Mouse (Mus musculus) embryonic facial prominence, embryonic 12.5 days (tissue): ENCODE measurements around the gene Rnf187. TPM values are rescaled to one million over a fixed set of nuclear protein-coding genes. Genes with fewer than 3 reads are reported as not detected.
"Not testable (repeated sequence)": the region's sequence is repeated elsewhere in the genome, so short reads cannot be mapped to it uniquely, and the experiment has no call there.

Experiments
- ATAC-seq: fragments of 200-750 bp; cut with Nextera tagmentation; 2 replicates; pipeline ENCODE4 v1.8.0; 2017; ENCODE audit not compliant: insufficient number of reproducible peaks, insufficient read depth, low FRiP score, low TSS enrichment
- H3K27ac ChIP-seq: fragments of 300-500 bp; sonication (generic); 2 replicates; pipeline ENCODE4 v1.5.1; 2016; ENCODE audit warnings: mild to moderate bottlenecking
- H3K27me3 ChIP-seq: fragments of 300-500 bp; sonication (generic); 2 replicates; pipeline ENCODE4 v1.6.1; 2016; ENCODE audit warnings: mild to moderate bottlenecking, moderate library complexity
- H3K36me3 ChIP-seq: fragments of 300-500 bp; sonication (generic); 2 replicates; pipeline ENCODE4 v1.6.1; 2016; ENCODE audit warnings: mild to moderate bottlenecking
- H3K4me1 ChIP-seq: fragments of 300-500 bp; sonication (generic); 2 replicates; pipeline ENCODE4 v1.6.1; 2016
- H3K4me2 ChIP-seq: fragments of 300-500 bp; sonication (generic); replicated peaks from 2 replicates; pipeline ENCODE4 v1.6.1; 2016; ENCODE audit warnings: mild to moderate bottlenecking, moderate library complexity
- H3K4me3 ChIP-seq: fragments of 300-500 bp; sonication (generic); 2 replicates; pipeline ENCODE4 v1.5.1; 2016; ENCODE audit warnings: mild to moderate bottlenecking
- H3K9ac ChIP-seq: fragments of 300-500 bp; sonication (generic); 2 replicates; pipeline ENCODE4 v1.6.1; 2016; ENCODE audit warnings: mild to moderate bottlenecking, moderate library complexity
- H3K9me3 ChIP-seq: fragments of 300-500 bp; sonication (generic); 2 replicates; pipeline ENCODE4 v1.6.1; 2016; ENCODE audit warnings: mild to moderate bottlenecking, moderate library complexity
- WGBS: fragments of 180-500 bp; shearing (Covaris S2); methylation state at CpG from one replicate; pipeline ENCODE4 v1.1.7; 2016; 5-methylcytosine and 5-hydroxymethylcytosine counted together
- polyA plus RNA-seq: library from polyadenylated mRNA; unstranded; fragments of >200 nt; fragmentation: Nextera tagmentation; extraction: Ambion mirVana; gene quantifications from 2 replicates; pipeline ENCODE4 v1.2.1, GENCODE M21; 2016

The Rnf187 gene
- polyA plus RNA-seq, 1 experiment from 2014 or later = 366 TPM

DNA sequence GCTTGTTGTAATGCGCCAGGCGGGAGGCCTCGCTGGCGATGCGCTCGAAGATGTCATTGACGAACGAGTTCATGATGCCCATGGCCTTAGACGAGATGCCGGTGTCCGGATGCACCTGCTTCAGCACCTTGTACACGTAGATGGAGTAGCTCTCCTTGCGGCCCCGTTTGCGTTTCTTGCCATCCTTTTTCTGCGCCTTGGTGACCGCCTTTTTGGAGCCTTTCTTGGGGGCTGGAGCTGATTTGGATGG lies 15.4 kb upstream of the Rnf187 start:
- H3K27me3 ChIP-seq, H3K9me3 ChIP-seq, ATAC-seq, H3K36me3 ChIP-seq: not testable (repeated sequence)
- H3K9ac ChIP-seq = peak overlapping the region; percentile 72
- H3K4me2 ChIP-seq = peak overlapping the region; percentile 90
- H3K4me1 ChIP-seq = peaks cover 24% of the 10 kb centered on the region
- H3K4me3 ChIP-seq = peak overlapping the region; percentile 89
- under 1% methylated on average over 17 of the region's 17 CpGs for WGBS
- H3K27ac ChIP-seq = peak overlapping the region; percentile 98

DNA sequence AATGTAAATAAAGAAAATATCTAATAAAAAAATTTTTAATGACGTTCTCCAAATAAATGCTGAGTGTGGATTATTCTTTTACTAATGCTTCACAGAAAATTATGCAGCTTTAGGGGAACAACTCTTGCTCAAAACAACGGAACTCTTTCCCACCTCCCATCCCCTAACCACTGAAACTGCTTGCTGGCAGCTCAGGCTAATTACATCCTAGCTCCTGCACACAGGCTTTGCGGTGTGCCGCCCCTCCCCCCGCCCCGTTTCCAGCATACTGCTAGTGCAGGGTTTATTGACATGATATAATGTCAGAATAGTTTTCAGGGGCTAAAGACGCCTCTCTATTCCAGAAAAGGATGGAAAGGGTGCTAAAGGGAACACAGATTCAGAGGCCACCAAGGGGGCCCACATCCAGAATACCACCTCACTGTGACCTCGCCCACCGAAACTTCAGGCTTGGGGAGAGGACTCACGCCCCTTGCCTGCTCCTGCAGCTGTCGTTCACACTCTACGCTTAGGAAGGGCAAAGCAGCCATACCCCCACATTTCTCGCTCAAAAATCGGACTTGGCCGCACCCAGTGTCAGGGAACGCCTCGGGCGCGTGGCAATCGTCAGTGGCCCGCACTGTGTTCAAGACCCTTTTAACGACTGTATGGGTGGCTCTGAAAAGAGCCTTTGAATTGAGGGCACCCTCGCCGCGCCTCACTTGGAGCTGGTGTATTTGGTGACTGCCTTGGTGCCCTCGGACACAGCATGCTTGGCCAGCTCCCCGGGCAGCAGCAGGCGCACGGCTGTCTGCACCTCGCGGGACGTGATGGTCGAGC lies 14.8 kb upstream of the Rnf187 start:
- under 1% methylated on average over 33 of the region's 33 CpGs for WGBS
- H3K4me1 ChIP-seq = peaks cover 24% of the 10 kb centered on the region
- H3K27me3 ChIP-seq = peaks cover 5% of the 10 kb centered on the region; the same call in 1 of the 2 replicates
- ATAC-seq = peak; percentile 17; the same call in 1 of the 2 replicates
- H3K9me3 ChIP-seq = no peaks in the 10 kb centered on the region
- H3K36me3 ChIP-seq = peaks cover 8% of the 10 kb centered on the region; the same call in 1 of the 2 replicates
- peak overlapping the region; percentile 98 for H3K27ac ChIP-seq
- peak overlapping the region; percentile 89 for H3K4me3 ChIP-seq
- peak overlapping the region; percentile 72 for H3K9ac ChIP-seq
- peak overlapping the region; percentile 90 for H3K4me2 ChIP-seq

DNA sequence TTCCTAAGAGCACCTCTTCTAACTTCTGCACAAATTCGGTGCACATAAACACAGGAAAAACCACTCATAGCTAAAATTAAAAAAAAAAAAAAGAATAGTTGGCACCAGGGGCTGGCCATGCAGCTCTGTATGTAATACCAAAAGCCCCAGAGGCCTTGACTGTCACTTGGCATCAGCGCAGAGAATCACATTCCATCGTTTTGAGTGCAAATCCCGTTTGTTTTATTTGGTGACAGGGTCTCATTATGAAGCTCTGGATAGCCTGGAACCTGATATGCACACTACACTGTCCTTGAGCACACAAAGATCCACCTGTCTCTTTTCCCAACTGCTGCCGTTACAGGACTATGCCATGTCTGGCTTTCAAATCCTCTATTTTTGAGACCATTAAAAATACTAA lies 12.5 kb upstream of the Rnf187 start:
- no peak overlapping the region for H3K9ac ChIP-seq

DNA sequence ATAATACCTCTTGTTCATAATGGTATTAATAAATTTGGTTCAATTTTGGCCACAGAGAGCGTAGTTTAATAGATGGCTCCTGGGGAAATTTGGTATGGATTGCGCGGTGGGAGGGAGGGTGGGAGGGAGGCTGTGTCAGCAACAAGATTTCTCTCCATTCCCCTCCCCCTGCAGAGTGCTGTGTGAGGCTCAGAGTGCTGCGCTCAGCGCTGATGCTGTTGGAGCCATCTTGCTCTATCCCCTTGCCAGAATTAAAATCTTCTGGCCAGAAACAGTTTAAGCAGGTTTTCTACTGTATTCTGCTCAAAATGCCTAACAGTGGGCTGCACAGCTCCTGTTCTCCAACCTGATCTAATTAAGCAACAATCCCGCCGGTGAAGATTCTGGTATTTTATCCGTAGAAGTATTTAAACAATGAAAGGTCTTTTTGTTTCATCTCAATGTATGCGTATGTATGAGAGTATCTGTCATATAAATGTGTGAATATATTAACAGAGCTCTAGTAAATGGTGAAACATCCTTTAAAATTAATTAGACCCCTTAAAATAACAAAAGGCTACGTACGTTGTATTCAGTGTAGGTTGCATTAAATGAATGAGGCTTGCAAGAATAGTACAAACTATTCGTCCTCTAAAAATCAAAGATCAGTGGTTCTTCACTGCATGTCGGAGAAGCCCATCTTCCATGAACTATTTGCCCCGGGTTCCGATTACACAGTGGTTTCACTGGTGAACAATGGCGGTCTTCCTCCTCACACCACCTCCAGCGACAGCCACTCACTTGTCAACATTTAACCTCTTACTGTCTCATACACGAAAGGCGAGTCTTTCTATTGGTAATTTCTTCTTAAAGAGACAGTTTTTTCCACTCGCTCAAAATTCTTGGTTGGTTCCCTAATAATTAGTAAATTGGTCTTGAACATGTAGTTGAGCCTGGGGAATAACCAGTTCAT lies 11.0 kb upstream of the Rnf187 start:
- peak overlapping the region; percentile 68 for H3K9ac ChIP-seq
- ATAC-seq = no peak
- 4% methylated on average over 20 of the region's 20 CpGs for WGBS
- H3K36me3 ChIP-seq = no peaks in the 10 kb centered on the region
- no peaks in the 10 kb centered on the region for H3K9me3 ChIP-seq
- peak overlapping the region; percentile 56 for H3K4me2 ChIP-seq
- peaks cover 12% of the 10 kb centered on the region for H3K4me1 ChIP-seq
- H3K4me3 ChIP-seq = peak overlapping the region; percentile 49
- H3K27me3 ChIP-seq = peaks cover 5% of the 10 kb centered on the region; the same call in 1 of the 2 replicates
- H3K27ac ChIP-seq = peak overlapping the region; percentile 97

More for the DNA sequence above, 12.5 kb upstream of the Rnf187 start:
- no peak for ATAC-seq
- H3K4me3 ChIP-seq = no peak overlapping the region
- no peak overlapping the region for H3K27ac ChIP-seq
- H3K9me3 ChIP-seq = no peaks in the 10 kb centered on the region
- H3K36me3 ChIP-seq = no peaks in the 10 kb centered on the region
- WGBS = 65% methylated on average over 5 of the region's 5 CpGs
- H3K4me1 ChIP-seq = peaks cover 15% of the 10 kb centered on the region
- no peak overlapping the region for H3K4me2 ChIP-seq
- H3K27me3 ChIP-seq = peaks cover 5% of the 10 kb centered on the region; the same call in 1 of the 2 replicates

DNA sequence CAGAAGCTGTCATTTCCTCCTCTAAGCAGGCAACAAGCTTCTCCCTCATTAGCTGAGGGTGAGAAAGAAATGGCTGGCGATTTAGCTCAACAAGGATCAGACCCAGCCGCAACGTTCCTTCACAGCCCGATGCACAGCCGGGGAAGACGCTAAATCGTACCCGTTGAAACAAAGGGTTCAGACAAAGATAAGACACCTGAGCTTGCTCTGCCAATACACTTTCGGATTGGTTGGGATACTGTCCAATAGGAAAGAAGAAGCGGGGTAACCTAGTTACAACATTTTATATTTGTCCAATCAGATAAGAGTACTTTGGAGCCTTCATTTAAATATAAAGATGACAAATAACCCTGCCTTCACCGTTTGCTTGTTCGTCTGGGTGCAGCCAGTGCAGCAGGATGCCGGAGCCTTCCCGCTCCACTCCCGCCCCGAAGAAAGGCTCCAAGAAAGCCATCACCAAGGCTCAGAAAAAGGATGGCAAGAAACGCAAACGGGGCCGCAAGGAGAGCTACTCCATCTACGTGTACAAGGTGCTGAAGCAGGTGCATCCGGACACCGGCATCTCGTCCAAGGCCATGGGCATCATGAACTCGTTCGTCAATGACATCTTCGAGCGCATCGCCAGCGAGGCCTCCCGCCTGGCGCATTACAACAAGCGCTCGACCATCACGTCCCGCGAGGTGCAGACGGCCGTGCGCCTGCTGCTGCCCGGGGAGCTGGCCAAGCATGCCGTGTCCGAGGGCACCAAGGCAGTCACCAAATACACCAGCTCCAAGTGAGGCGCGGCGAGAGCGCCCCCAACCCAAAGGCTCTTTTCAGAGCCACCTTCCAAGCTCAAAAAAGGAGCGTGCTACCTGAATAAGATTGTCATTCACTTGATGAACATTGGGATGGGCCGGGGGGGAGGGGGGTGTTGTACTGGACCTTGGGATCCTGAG lies 10.1 kb upstream of the Rnf187 start, which contains the start of gene Hist3h2ba:
Hist3h2ba (plus strand) TSS at position 379 of the 938 bp plus-strand sequence.
- WGBS = under 1% methylated on average over 48 of the region's 48 CpGs

DNA sequence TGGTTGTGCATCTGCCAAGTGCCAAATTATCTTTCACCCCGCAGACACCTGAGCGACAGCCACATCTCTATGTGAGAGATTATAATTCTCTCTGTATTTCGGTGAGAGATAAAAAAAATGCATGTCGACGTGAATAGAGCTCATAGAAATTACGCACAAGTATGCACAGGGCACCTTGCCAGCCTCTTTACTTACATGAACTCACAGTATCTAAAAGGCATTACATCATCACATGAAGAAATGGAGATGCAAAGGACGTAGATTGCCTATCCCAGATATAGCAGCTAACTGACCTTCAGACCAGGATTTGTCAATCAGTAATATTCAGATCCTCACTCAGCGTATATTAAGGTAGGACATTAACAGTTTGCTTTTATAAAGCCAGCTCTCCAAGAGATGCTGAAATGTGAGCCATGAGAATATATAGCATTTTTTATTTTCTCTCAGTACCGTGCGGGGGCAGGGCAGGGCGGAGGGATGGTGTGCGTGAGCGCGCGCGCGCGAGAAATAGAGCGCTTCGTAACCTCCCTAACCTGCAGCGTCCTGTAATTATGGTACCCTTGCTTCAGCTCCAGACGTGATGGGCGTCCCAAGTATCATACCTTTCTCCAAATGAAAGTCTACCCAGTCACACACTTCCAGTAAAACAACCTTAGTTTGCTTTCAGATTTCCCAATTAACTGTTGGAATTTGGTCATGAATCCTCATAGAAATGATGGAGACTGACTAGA lies 9.2 kb upstream of the Rnf187 start:
- peaks cover 5% of the 10 kb centered on the region; the same call in 1 of the 2 replicates for H3K27me3 ChIP-seq
- peak overlapping the region; percentile 49 for H3K4me3 ChIP-seq
- peak overlapping the region; percentile 56 for H3K4me2 ChIP-seq
- H3K27ac ChIP-seq = peak overlapping the region; percentile 97
- H3K36me3 ChIP-seq = no peaks in the 10 kb centered on the region
- H3K4me1 ChIP-seq = peaks cover 6% of the 10 kb centered on the region
- no peaks in the 10 kb centered on the region for H3K9me3 ChIP-seq
- WGBS = 15% methylated on average over 23 of the region's 23 CpGs
- peak overlapping the region; percentile 47 for H3K9ac ChIP-seq
- ATAC-seq = no peak

More for the DNA sequence above, 10.1 kb upstream of the Rnf187 start, which contains the start of gene Hist3h2ba:
- H3K4me3 ChIP-seq = peak within 1 kb of the TSS; percentile 49
- peaks cover 5% of the 10 kb centered on the region; the same call in 1 of the 2 replicates for H3K27me3 ChIP-seq
- peaks cover 11% of the 10 kb centered on the region for H3K4me1 ChIP-seq
- peak within 1 kb of the TSS; percentile 68 for H3K9ac ChIP-seq
- H3K36me3 ChIP-seq = no peaks in the 10 kb centered on the region
- peak; percentile 94 for ATAC-seq
- H3K9me3 ChIP-seq = no peaks in the 10 kb centered on the region
- H3K27ac ChIP-seq = peak within 1 kb of the TSS; percentile 97
- H3K4me2 ChIP-seq = peak within 1 kb of the TSS; percentile 56

DNA sequence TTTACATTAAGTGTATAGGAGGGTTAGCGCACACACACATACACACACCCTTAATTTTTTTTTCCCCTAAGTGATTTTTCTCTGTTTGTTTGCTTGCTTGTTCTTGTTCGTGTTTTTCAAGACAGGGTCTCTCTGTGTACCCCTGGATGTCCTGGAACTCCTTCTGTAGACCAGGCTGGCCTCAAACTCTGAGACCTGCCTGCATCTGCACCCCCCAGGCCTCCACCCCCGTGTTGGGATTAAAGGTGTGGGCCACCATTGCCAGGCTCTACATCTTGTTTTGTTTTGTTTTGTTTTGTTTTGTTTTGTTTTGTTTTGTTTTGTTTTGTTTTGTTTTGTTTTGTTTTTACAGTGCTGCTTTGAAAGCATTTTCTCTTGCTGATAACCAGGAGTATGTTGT lies 8.6 kb upstream of the Rnf187 start:
- Histone ChIP-seq H3K4me2 (peak overlapping the region; percentile 56; the same call in 1 of the 2 replicates), H3K27me3 (peaks cover 5% of the 10 kb centered on the region; the same call in 1 of the 2 replicates), H3K4me1 (peaks cover 4% of the 10 kb centered on the region; the same call in 1 of the 2 replicates), H3K4me3 (no peak overlapping the region), H3K9me3 (no peaks in the 10 kb centered on the region), H3K9ac (no peak overlapping the region), H3K36me3 (no peaks in the 10 kb centered on the region), H3K27ac (no peak overlapping the region)
- no peak for ATAC-seq
- 78% methylated on average over 3 of the region's 3 CpGs for WGBS

DNA sequence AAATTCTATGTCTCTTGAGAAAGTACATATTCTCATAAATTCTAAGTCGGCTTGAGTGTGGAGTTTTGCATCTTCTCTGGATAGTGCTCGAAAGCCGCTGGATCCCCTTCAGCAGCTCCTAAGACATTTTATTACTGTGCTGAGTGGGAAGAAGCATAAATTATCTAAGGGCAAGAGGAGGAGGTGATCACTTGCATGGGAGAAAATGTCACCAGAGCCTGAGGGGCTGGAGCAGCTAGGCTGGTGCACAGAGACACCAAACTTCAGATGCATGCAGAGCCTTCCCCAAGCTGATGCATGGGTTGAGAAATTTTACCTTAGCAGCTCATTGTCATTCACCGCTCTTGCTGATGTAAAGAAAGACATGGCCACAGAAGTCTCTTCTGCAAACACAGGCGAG lies 5.4 kb upstream of the Rnf187 start:
- no peak overlapping the region for H3K27ac ChIP-seq
- no peaks in the 10 kb centered on the region for H3K36me3 ChIP-seq
- no peak overlapping the region for H3K4me2 ChIP-seq
- peaks cover 4% of the 10 kb centered on the region; the same call in 1 of the 2 replicates for H3K4me1 ChIP-seq
- 83% methylated on average over 5 of the region's 5 CpGs for WGBS
- H3K27me3 ChIP-seq = no peaks in the 10 kb centered on the region
- ATAC-seq = no peak
- no peaks in the 10 kb centered on the region for H3K9me3 ChIP-seq
- H3K9ac ChIP-seq = no peak overlapping the region
- H3K4me3 ChIP-seq = no peak overlapping the region

DNA sequence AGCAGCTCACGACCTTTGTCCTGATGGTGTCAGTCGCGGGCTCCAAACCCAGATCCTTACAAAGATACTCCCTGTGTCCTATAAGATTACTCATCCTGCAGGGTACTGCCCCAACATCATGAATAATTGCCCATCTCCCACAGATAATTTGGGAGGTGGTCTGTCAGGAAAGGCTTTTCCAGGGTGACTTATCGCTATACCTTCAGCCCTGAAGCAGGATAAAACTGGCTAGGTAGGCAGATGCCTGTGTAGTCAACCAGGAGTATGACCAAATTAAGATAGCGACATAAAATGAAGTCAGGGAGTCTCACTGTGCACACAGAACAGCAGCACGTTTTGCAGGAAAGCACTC lies 348 bp upstream of the Rnf187 start:
- Histone ChIP-seq H3K4me2 (peak overlapping the region; percentile 92), H3K9me3 (no peaks in the 10 kb centered on the region), H3K9ac (peak overlapping the region; percentile 99; the same call in 1 of the 2 replicates), H3K27ac (peak overlapping the region; percentile 90), H3K36me3 (peaks cover 25% of the 10 kb centered on the region), H3K4me1 (peaks cover 13% of the 10 kb centered on the region), H3K27me3 (no peaks in the 10 kb centered on the region), H3K4me3 (peak overlapping the region; percentile 95)
- WGBS = 22% methylated on average over 6 of the region's 6 CpGs
- ATAC-seq = no peak

DNA sequence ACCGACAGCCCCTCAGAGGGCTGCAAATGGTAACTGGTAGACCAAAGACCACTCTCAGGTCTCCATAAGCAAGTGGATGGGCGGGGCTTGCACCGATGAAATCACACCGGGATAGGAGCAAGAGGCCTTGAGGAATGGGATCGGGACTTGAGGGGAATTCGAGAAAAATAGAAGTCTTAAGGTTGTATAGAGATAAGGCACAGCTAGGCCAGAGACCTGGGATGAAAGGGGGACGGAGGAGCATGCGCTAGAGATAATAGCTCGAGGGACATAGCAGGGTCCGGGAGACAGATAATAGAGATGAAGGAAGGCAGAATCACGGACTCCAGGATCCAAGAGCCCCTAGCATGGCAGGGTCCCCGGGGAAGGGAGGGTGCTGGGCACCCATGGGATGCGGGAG lies 807 bp downstream of the Rnf187 start:
- H3K4me2 ChIP-seq = peak overlapping the region; percentile 92
- H3K27ac ChIP-seq = peak overlapping the region; percentile 90
- 2% methylated on average over 13 of the region's 13 CpGs for WGBS
- peak overlapping the region; percentile 99 for H3K9ac ChIP-seq
- no peaks in the 10 kb centered on the region for H3K9me3 ChIP-seq
- no peak for ATAC-seq
- peaks cover 36% of the 10 kb centered on the region for H3K36me3 ChIP-seq
- H3K4me3 ChIP-seq = peak overlapping the region; percentile 95
- no peaks in the 10 kb centered on the region for H3K27me3 ChIP-seq
- peaks cover 13% of the 10 kb centered on the region for H3K4me1 ChIP-seq
